Mouse (Mus musculus) CH12.LX (cell line): ENCODE data around the gene C1ql1.

ENCODE experiments used
- CHD1 ChIP-seq: IDR thresholded peaks from 2 replicates; pipeline ENCODE4 v1.6.1; 2012; ENCODE audit warnings: low read depth, low read length, improper control_type of control experiment, inconsistent platforms
- CTCF ChIP-seq, 2 experiments: IDR thresholded peaks in 1 of 2; conservative IDR thresholded peaks in 1 of 2; 2 replicates each; pipeline ENCODE4 v1.5.1; 2011 to 2012; ENCODE audit warnings: low read depth in 2 of 2, low read length in 2 of 2, improper control_type of control experiment in 1 of 2, inconsistent platforms in 1 of 2, mild to moderate bottlenecking in 1 of 2, moderate library complexity in 1 of 2
- MYC ChIP-seq: IDR thresholded peaks from 2 replicates; pipeline ENCODE4 v1.6.1; 2011; ENCODE audit warnings: low read depth, mild to moderate bottlenecking, improper control_type of control experiment, low read length
- POLR2A ChIP-seq: IDR thresholded peaks from 2 replicates; pipeline ENCODE4 v1.6.1; 2011; ENCODE audit warnings: low read depth, mild to moderate bottlenecking, improper control_type of control experiment, low read length

GRCm38 (mm10) chr11:102993420-102994029 is 47.0 kb upstream of the C1ql1 start:
- no peak for TF ChIP-seq CTCF (conservative IDR thresholded peaks at IDR 0.05 in 1 of 2, IDR thresholded peaks at IDR 0.05 in 1 of 2; ENCODE audit: low read depth in 2 of 2, low read length in 2 of 2)
- TF ChIP-seq POLR2A, result no peak
- no peak for TF ChIP-seq MYC
- no peak for TF ChIP-seq CHD1
